Mouse (Mus musculus) CD4-positive helper T cell, adult 2 months (primary cell): ENCODE measurements around the gene Pi4k2b.
"Not testable (repeated sequence)": the region's sequence is repeated elsewhere in the genome, so short reads cannot be mapped to it uniquely, and the experiment has no call there.

Experiments used
- DNase-seq: peaks from one replicate; pipeline ENCODE4 v3.0.0-alpha.2; 2012; ENCODE audit warnings: low read depth, missing footprints, low spot score

The Pi4k2b gene

DNA sequence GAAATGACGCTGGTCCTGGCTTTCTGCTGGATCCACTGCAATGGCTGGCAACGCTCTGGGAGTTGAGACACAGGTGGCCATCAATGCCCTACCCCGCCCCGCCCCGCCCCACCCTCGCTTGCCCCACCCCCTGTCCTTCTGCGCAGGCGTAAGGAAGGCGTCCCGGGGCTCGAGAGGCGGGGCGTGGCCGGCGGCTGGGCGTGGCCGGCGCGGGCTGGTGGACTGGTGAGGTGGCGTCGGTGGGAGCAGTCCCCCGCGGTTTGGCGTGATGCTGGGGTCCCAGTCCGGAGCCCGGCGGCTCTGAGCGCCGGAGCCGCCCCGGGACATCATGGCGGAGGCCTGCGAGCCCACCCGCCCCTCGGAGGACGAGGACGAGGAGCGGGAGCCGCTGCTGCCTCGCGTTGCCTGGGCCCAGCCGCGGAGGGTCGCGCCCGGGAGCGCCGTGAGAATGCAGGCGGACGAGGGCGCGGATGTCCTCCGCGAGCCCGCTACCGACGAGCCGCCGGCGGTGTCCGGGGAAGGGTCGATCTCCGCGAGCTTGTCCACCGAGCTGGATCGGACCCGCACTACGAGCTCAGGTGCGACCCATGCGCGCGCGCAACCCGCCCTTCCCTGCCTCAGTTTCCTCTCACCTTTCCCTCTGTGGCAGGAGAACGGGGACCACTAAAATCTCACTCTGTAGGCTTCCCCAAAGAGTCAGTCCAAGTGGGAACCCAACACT, at the start of gene Pi4k2b:
Pi4k2b (plus strand) TSS at position 184 of the 721 bp plus-strand sequence.
- peak; percentile 78 for DNase-seq

DNA sequence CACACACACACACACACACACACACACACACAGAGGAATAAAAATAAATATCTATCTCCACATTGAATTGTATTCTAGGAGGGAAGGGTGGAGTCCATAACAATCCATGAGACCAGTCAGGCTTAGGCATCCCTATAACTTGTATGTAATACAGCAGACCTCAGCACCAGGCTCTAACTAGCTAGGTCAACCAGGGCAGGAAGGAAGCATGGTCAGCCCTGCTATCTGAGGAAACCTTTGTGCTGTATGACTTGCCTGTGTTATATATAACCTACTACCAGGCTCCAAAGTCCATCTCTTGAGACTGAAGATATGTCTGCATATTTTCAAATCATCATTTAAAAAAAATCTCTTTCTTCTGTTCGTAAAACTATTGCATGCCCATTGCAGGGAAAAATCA, 44.1 kb upstream of the Pi4k2b start:
- no peak for DNase-seq

DNA sequence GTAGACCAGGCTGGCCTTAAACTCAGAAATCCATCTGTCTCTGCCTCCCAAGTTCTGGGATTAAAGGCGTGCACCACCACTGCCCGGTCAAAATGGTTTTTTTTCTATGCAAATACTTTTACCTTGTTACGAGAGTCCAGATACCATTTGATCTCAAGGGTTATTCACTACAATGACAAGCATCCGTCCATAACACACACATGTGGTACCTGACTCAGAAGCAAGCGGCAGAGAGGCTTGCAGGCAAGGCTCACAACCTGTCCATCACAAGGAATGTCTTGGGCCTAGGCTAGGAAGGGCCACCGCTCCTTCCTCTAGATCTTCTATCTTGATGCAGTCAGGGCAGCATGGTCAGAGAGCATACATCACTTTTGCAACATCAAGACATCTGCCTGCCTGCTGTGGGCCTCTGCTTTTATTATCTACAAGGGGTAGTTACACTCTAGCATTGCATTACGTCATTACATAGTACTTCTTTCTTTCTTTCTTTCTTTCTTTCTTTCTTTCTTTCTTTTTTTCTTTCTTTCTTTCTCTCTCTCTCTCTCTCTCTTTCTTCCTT, 43.4 kb upstream of the Pi4k2b start:
- not testable (repeated sequence) for DNase-seq

DNA sequence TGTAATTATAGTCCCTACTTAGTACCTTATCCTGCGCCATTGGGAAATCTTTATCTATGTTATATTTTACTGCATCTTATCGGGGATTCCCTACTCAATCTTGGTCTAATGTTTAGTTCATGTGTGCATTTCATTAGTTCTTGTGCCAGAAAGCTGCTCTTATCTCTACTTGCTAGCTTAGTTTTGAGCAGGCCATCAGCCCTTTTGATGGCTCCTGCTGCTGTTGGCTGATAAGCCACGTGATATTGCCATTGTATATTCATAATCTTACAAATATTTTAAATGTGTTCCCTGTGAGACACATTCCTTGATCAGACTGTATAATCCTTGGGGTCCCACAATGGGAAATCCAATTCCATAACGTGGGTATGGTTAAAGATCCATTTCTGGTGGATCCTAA, 36.8 kb upstream of the Pi4k2b start:
- no peak for DNase-seq

DNA sequence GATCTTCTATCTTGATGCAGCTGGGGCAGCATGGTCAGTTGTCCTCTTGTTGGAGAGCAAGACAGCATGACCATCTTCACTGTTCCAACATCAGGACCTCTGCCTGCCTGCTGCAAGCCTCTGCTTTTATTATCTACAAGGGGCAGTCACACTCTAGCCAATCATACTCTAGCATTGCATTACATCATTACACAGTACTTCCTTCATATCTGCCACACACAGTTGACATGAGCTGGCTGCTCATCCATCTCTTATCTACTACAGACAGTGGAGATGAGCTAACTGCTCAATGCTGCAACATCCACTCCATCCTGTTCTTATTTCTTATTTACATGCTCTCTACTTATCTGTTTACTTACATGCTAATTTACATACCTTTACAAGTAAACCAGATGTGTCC, 28.7 kb upstream of the Pi4k2b start:
- DNase-seq = no peak

DNA sequence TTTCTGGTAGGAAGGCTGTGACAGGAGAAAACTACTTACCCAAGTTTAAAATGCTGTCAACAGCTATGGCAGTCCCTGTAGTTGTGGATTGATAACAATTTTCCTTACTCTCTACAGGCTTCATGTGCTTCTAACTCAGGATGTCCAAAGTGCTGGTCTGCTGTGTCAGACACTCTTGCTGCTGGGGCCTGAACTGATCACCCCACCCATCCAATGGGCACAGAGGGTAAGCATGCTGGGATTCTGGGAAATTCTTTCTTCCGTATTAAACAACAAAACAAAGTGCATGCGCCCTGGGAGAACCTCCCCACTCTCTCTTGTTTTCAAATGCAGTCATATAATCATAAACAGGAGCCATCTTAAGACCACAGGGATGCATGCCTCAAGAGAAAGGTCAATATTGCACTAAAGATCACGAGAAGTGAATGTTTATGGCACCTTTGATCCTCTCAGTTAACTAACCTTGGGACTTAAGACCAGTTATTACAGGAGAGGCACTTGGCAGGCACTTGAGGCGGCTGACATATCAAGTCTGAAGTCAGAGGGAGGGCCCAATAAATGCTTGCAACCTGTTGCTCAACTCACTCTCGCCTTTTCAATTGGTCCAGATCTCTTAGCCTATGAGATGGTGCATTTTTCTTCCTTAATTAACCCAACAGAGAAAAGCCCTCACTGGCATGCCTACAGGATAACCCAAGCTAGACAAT, 24.5 kb upstream of the Pi4k2b start:
- no peak for DNase-seq

DNA sequence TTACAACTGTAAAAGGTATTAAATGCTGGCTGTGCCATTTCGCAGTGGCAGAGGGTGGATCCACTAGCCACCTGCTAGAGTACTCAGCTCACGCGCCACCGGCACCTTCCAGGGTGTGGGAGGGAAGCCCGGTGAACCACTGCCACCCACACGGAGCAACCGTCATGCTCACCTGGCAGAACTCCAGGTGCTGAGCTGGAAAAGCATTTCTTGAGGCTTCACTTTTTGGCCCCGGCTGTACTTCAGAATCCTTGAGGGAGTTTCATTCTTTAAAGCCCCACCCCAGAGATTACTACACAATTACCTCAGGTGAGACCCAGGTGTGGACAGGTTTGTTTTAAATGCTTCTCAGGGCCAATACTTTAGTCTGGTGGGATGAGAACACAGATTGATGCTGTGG, 20.4 kb upstream of the Pi4k2b start:
- DNase-seq = no peak

DNA sequence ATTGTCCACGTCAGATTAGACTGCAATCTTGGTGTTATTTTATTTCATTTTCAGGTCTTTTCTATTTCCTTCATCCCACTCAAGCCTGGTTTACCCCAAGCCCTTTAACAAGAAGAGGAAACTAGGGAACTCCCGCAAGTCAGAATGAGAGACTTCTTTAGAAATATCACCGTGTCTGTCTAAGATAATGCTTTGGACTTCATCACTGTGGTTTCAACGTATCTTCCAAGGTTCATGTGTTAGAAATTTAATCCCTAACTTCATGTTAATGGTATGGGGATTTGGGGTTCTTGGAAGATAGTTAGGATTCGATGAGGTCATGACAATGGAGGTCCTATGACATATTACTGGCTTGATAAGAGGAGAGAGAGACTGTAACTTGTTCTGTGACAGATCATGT, 13.6 kb upstream of the Pi4k2b start:
- no peak for DNase-seq

DNA sequence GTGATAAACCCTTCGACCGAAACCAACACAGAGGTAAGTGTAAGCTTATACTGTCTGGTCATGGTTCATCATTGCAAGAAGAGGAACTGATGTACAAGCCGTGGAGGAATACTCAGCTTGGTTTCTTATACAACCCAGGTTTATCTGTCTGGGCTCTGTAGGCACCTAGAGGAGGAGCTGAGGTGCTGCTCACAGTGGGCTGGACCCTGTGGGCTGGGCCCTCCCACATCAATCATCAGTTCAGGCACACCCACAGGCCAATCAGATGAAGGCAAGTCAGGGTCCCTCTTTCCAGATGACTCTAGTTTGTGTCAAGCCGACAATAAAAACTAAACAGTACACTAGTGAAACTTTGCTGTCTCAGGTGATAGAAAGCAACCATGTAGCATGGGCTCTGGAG, 8.6 kb upstream of the Pi4k2b start:
- no peak for DNase-seq

DNA sequence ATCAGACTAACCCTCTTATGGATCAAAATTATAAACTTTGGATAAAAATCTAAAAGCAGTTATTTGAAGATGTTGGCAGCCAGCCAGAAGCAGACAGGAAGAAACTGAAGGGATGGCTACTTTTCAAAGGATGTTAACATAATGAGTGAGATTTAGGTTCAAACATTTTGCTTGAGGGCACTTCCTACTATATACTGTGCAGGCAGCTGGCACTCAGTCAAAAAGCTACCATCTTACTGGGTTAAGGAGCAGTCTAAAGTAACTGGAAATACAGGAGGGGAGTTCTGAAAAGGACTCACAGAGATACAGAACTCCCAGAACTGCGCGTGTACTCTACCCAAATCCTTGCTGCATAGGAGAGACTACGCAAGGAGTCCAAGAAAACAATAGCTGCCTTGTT, 5.3 kb upstream of the Pi4k2b start:
- DNase-seq = no peak

DNA sequence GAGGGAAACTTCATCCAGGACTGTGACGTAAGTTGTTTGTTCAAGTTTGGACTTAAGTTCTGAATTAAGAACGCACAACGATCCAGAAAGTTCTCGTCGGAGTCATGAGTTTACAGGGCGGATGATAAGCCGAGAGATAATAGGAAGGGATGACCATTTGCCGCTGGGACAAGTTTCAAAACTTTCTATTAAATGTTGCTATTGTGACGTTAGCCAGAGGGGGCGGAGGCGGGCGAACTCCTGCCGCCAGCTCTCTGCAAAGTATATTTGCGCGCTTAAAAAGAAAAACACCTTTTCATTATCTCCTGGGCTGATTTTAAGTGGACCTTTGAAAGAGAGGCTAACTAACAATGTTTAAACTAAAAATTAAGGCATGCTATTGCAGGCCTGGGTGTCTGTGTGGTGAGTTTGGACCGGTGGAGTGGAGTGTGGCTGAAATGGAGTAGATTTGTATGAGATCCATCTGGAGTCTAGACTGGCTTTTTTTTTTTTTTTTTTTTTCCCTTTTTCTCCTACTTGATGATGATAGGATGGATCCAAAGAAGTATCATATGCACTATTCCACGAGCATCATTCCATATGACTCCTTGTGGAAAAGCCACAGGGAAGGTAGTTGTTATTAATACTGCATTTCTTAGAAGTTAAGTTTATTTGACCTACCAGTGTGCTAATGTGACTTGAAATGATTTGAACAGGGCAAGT, 889 bp downstream of the Pi4k2b start:
- peak; percentile 59 for DNase-seq

DNA sequence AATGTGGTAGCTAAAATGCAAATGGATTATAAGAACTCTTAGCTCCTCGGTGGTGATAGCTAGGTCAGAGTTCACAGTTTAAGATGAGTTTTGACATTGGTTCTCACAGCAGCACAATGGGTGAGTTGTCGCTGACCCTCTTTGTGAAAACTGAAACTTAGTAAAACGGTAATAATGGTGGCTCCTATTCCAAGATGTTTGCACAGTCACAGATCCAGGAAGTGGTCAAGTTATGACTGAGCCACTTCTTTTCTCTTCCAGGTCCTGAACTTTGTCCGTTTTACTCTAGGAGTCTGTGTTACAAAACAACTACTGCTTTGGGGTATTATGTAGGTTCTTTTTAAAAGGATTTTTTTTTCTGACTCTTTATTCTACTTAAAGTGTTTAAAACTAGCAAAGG, 1.9 kb downstream of the Pi4k2b start:
- no peak for DNase-seq

DNA sequence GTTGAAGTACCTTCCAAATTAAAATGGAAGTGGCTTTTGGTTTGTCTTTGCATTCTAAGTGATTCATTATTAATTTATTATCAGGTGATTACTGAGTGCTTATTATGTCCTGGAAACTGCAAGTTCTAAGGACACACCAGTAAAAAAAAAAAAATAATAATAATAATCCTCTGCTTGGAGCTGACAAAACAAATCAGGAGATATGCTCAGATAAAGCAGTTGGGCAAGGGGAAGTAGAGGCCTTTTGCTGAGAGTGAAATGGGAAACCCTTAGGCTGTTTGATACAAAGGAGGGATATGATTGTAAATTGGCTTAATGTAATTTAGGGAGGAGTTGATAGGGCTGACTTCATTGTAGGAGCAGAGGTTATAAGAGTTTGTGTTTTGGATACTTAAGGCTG, 5.5 kb downstream of the Pi4k2b start:
- no peak for DNase-seq

DNA sequence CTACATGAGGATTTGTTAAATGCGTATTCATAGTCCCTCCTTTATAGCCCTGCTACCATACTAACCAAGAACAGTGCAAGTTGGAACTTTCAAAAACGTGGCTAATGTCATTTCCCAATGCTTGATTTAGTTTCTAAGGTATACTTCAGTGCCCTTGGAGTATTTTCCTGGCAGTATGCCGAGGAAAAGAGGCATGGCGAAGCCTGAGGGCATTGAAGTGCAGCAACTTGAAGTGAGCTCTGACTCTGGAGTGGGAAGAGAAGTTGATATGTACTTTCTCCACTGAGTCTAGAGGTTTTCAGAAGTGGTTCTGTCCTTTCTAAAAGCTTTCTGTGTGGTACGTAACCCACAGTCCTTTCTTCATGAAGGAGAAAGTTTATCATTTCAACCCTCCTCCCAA, 7.4 kb downstream of the Pi4k2b start:
- DNase-seq = no peak

DNA sequence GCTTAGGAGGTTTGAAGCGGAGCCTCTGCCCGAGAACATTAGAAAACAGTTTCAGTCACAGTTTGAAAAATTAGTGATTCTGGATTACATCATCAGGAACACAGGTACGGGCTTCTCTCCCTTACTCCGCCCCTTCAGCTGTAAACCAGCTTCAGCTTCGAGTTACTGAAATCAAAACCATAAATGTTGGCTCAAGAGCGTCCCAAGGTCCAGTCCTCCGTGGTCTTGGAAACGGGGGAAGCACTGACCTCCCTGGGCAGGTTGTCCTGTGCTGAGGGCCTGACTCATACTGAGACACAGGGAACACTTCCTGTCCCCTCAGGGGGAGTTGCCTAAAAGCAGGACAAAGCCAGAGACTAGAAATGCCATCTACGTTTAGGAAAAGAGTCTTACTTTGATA, 11.8 kb downstream of the Pi4k2b start:
- no peak for DNase-seq

DNA sequence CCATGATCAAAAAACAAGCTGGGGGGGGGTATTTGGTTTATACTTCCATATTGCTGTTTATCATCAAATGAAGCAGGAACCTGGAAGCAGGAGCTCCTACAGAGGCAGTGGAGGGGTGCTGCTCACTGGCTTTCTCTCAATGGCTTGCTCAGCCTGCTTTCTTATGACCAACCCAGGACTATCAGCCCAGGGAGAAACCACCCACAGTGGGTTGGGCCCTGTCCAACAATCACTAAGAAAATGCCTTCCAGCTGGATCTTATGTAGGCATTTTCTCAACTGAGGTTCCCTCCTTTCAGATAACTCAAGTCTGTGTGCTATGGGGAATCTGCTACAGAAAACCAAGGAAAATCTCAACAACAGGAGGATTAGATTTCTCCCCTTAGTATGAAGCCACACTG, 12.8 kb downstream of the Pi4k2b start:
- no peak for DNase-seq

DNA sequence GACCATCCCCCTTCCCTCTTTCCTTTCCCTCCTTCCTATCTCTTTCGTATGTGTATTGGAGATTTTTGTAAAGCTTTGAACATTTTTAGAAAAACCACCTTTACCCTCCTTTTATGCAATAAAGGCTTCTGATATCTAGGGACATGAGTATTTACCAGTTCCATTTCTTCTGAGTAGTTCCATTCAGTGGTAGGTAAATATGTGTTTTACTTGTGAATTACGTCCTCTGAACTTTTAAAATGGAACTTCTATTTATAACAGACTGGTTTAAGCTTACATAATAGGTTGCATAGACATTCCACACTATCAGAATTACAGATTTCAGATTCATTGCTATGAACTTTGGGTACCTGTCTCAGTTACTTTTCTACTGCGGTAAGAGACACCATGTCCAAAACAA, 14.0 kb downstream of the Pi4k2b start:
- DNase-seq = no peak

DNA sequence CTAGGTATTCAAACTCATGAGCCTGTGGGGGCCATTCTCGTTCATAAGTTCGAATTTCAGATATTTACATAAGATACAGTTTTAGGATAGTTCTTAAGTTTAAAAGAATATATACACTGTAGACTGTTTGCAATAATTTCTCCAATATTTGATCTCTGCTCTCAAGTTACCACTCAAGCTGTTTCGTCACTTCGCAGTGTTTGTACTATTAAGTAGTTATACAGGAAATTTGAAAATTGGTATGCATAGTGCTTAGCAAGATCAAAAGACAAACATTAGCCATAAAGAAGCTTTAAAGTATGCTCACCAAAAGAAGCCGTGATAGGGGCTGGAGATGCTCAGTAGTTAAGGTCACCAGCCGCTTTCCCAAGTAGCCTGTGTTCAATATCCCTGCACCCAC, 14.6 kb downstream of the Pi4k2b start:
- DNase-seq = no peak

DNA sequence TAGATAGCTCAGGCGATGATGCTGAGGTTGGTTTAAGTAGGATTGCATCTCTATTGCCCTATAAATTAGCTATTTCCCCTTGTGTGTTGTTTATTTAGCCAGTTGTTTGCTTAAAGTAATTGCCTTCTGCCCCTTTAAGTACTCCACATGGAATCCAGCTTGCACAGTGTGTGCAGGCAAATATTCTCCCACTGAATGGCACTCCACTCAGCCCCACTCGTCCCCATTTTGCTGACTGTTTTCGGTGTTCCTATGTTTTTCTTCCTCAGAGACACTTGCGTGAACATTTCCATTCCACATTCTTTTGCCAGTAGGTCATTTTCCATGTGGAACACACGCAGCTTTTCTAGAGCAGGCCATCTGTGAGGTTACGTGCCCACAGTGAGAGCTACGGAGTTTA, 21.2 kb downstream of the Pi4k2b start:
- DNase-seq = no peak

DNA sequence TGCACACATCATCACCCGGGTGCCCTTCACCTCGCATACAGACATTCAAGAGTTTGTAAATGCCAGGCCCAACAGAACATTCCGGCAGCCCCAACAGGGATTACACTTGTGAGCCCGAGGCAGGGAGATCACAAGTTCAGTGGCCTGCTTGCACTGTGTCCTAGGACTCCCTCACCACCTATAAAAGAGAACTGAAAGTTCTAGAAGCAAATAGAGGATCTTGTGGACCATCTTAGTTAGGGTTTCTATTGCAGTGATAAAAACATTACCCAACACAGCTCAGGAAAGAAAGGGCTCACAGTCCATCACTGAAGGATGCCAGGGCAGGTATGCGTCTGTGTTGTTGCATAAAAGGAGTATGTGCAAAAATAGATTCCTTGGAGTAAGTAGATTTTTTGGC, 32.9 kb downstream of the Pi4k2b start:
- DNase-seq = no peak

DNA sequence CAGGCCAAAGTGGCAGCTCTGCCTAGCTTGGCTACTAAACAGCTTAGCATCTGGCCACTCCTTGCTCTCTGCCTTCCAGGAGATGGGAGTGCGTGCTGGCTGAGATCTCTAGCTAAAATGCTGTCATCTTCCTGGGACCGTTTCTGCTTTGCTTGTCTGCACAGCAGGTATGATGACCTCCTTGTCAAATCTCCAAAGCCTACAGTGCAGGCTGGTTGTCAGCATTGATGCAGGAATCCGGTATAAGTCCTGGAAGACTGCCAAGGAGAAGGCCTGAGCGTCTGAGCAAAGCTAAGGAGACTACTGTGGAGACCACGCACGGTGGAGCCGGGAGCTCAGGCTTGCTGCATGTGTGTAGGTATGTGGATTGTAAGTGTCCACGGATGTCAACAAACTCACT, 33.9 kb downstream of the Pi4k2b start, which contains the start of gene Zcchc4:
Zcchc4 (plus strand) TSS at position 173 of the 400 bp plus-strand sequence.
- no peak for DNase-seq
